Mouse (Mus musculus) hindbrain, embryonic 12.5 days (tissue): ENCODE data around the gene Lrrc47. TPM values are rescaled to one million over a fixed set of nuclear protein-coding genes. Genes with fewer than 3 reads are reported as not detected.

ENCODE experiments used
- ATAC-seq: fragments of 200-750 bp; cut with Nextera tagmentation; 2 replicates; pipeline ENCODE4 v1.8.0; 2017; ENCODE audit warnings: moderate TSS enrichment; ENCODE audit not compliant: low FRiP score
- H3K27ac ChIP-seq: fragments of 300-500 bp; sonication (generic); 2 replicates; pipeline ENCODE4 v1.5.1; 2016; ENCODE audit warnings: mild to moderate bottlenecking
- H3K27me3 ChIP-seq: fragments of 300-500 bp; sonication (generic); 2 replicates; pipeline ENCODE4 v1.6.1; 2016; ENCODE audit warnings: mild to moderate bottlenecking
- H3K36me3 ChIP-seq: fragments of 300-500 bp; sonication (generic); 2 replicates; pipeline ENCODE4 v1.6.1; 2016; ENCODE audit warnings: mild to moderate bottlenecking
- H3K4me1 ChIP-seq: fragments of 300-500 bp; sonication (generic); 2 replicates; pipeline ENCODE4 v1.6.1; 2016
- H3K4me2 ChIP-seq: fragments of 300-500 bp; sonication (generic); replicated peaks from 2 replicates; pipeline ENCODE4 v1.6.1; 2016; ENCODE audit warnings: mild to moderate bottlenecking
- H3K4me3 ChIP-seq: fragments of 300-500 bp; sonication (generic); 2 replicates; pipeline ENCODE4 v1.5.1; 2016; ENCODE audit warnings: mild to moderate bottlenecking
- H3K9ac ChIP-seq: fragments of 300-500 bp; sonication (generic); 2 replicates; pipeline ENCODE4 v1.6.1; 2016; ENCODE audit warnings: mild to moderate bottlenecking, moderate library complexity
- H3K9me3 ChIP-seq: fragments of 300-500 bp; sonication (generic); replicated peaks from 2 replicates; pipeline ENCODE4 v1.6.1; 2016; ENCODE audit warnings: mild to moderate bottlenecking
- WGBS: fragments of 180-500 bp; shearing (Covaris S2); methylation state at CpG from one replicate; pipeline ENCODE4 v1.1.7; 2016; 5-methylcytosine and 5-hydroxymethylcytosine counted together
- polyA plus RNA-seq: library from polyadenylated mRNA; unstranded; fragments of >200 nt; fragmentation: Nextera tagmentation; extraction: Ambion mirVana; gene quantifications from 2 replicates; pipeline ENCODE4 v1.2.1, GENCODE M21; 2016

Lrrc47 gene
- 36.4 and 38.1 TPM in 2 replicates for polyA plus RNA-seq

GRCm38 (mm10) chr4:154011646-154012089, at the start of gene Lrrc47:
Lrrc47 (plus strand) TSS chr4:154011731.
- Histone ChIP-seq H3K27me3 (no peaks in the 10 kb centered on the region), H3K4me1 (peaks cover 22% of the 10 kb centered on the region), H3K4me2 (peak within 1 kb of the TSS; percentile 96), H3K36me3 (peaks cover 32% of the 10 kb centered on the region), H3K27ac (peak within 1 kb of the TSS; percentile 72), H3K9ac (peak within 1 kb of the TSS; percentile 96), H3K9me3 (no peaks in the 10 kb centered on the region), H3K4me3 (peak within 1 kb of the TSS; percentile 100)
- peak; percentile 92 for ATAC-seq
- WGBS = under 1% methylated on average over 53 of the region's 59 CpGs

- no peaks in the 10 kb centered on the region for H3K27me3 ChIP-seq
- no peak for ATAC-seq
- peaks cover 73% of the 10 kb centered on the region for H3K36me3 ChIP-seq
- WGBS = 86% methylated on average over 7 of the region's 7 CpGs
- H3K9ac ChIP-seq = no peak overlapping the region
- no peak overlapping the region for H3K4me3 ChIP-seq
- H3K4me2 ChIP-seq = no peak overlapping the region
- no peaks in the 10 kb centered on the region for H3K9me3 ChIP-seq
- no peak overlapping the region for H3K27ac ChIP-seq
- H3K4me1 ChIP-seq = peaks cover 13% of the 10 kb centered on the region
Observed at GRCm38 (mm10) chr4:153962631-153963030, 48.9 kb upstream of the Lrrc47 start.

DNA sequence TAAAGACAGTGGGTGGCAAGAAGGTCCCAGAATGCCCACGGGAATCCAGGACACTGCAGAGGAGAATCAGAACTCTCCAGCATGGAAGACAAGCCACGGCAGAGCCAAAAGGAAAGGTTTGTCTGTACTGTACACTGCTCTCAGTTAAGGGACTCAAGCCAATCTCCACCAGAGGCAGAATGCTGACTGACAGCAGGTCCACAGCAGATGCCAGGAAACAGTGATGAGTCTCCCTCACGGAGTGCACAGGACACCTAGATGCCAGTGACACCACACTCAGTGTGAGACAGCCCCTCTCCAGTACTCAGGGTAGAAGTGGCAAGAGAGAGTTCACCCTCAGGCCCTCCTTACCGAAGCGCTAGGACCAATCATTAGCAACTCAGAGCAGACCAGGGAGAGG, 44.9 kb upstream of the Lrrc47 start:
- no peak overlapping the region for H3K27ac ChIP-seq
- H3K4me2 ChIP-seq = no peak overlapping the region
- no peaks in the 10 kb centered on the region for H3K4me1 ChIP-seq
- no peak overlapping the region for H3K9ac ChIP-seq
- 91% methylated on average over 5 of the region's 5 CpGs for WGBS
- no peak for ATAC-seq
- H3K4me3 ChIP-seq = no peak overlapping the region
- no peaks in the 10 kb centered on the region for H3K9me3 ChIP-seq
- H3K36me3 ChIP-seq = peaks cover 83% of the 10 kb centered on the region
- no peaks in the 10 kb centered on the region for H3K27me3 ChIP-seq

DNA sequence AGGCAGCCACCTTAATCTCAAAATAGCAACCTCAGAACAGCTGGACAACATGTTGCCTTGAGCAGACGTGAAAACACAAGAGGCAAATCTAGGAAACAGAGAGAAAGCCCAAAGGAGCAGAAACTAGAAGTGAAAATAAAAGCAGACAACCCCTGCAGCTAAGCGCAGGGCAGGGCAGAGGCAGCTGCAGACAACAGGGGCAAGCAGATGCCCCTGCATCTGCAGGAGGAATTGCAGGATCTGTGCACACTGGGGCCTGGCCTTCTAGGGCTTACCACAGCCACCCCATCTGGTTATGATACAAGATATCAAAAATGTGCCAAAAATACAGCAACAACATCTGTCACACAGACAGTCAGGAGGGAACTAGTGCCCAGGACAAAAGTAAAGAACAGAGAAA, 44.0 kb upstream of the Lrrc47 start:
- Histone ChIP-seq H3K4me1 (no peaks in the 10 kb centered on the region), H3K4me3 (no peak overlapping the region), H3K27ac (no peak overlapping the region), H3K36me3 (peaks cover 77% of the 10 kb centered on the region), H3K4me2 (no peak overlapping the region), H3K9ac (no peak overlapping the region), H3K9me3 (no peaks in the 10 kb centered on the region), H3K27me3 (no peaks in the 10 kb centered on the region)
- ATAC-seq = no peak
- WGBS = 92% methylated on average over 2 of the region's 2 CpGs

- no peak overlapping the region for H3K9ac ChIP-seq
- no peaks in the 10 kb centered on the region for H3K27me3 ChIP-seq
- no peak overlapping the region for H3K27ac ChIP-seq
- H3K4me1 ChIP-seq = 0 out of 2 replicates have a peak, but pooled peaks cover 2% of the 10 kb centered on the region
- no peak for ATAC-seq
- H3K4me2 ChIP-seq = no peak overlapping the region
- peaks cover 72% of the 10 kb centered on the region for H3K36me3 ChIP-seq
- H3K9me3 ChIP-seq = no peaks in the 10 kb centered on the region
- H3K4me3 ChIP-seq = no peak overlapping the region
- WGBS = 85% methylated on average over 2 of the region's 2 CpGs
Observed at GRCm38 (mm10) chr4:153968063-153968462, 43.5 kb upstream of the Lrrc47 start.

DNA sequence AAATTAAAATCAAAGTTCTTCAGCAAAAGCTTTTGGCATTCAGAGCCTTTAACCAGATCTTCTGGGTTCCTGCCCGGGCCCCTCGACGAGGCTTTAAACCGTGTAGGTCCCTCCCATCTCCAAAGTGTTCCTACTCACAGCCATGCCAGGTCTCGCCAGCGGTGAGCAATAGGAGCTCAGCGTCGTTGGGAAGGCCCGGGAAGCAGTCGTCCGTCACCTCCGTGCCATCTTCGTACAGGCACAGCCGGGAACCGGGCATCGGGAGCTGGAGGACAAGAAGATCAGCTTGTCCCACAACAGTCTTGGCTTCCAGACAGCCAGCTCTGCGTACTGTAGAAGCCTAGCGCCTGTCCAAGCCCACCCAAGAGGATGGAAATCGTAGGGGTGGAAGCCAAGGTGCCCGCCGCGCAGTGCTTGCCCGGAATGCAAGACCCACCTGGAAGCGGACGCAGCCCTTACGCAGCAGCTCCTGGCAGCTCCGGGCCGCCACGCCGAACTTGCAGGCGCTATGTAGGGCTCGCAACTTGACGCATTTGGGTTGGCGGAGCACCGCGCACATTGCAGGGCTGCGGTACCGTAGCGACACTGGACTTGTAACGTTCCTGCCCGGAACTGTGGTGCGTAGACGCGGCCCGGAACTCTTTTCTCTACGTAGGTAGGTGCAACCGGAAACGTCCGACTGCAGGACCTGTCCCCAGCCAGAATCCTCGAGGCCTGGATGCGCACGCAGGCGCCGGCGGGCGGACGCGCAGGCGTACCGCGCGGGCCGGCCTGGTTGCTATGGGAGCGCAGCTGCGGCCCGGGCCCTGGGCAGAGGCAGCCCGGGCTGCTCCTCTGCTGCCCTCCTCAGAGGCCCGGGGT, 36.9 kb upstream of the Lrrc47 start, which contains the start of the genes Dffb and Cep104:
Gene Dffb, minus strand, starts transcription at position 696 of the 861 bp plus-strand sequence.
Gene Cep104, plus strand, starts transcription at position 764 of the 861 bp plus-strand sequence.
- peak; percentile 97 for ATAC-seq
- Histone ChIP-seq H3K9me3 (no peaks in the 10 kb centered on the region), H3K9ac (peak within 1 kb of the TSS; percentile 90), H3K27ac (peak within 1 kb of the TSS; percentile 78), H3K4me1 (peaks cover 32% of the 10 kb centered on the region), H3K4me2 (peak within 1 kb of the TSS; percentile 88), H3K4me3 (peak within 1 kb of the TSS; percentile 96), H3K36me3 (peaks cover 34% of the 10 kb centered on the region), H3K27me3 (no peaks in the 10 kb centered on the region)
- WGBS = under 1% methylated on average over 68 of the region's 68 CpGs

DNA sequence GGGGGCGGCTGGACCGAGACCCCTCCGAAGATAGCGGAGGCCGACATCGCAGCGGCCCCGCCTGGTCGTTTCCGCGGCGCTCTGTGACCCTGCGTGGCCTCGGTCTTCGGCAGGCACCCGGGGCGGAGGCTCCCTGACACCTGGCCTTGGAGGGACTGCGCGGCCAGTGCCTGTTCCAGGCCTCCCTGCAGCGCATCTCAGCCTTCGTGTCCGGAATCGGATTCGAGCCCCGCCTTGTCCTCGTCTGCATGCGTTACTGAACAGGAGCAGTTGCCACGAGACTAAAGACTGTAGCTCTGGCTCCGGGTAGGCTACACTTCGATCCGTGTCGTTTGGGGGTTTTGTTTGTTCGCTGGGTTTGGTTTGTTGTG, 36.3 kb upstream of the Lrrc47 start:
- Histone ChIP-seq H3K9me3 (no peaks in the 10 kb centered on the region), H3K27me3 (no peaks in the 10 kb centered on the region), H3K9ac (peak overlapping the region; percentile 90), H3K27ac (peak overlapping the region; percentile 78), H3K4me2 (peak overlapping the region; percentile 88), H3K4me3 (peak overlapping the region; percentile 96), H3K36me3 (peaks cover 34% of the 10 kb centered on the region), H3K4me1 (peaks cover 32% of the 10 kb centered on the region)
- ATAC-seq = peak; percentile 75
- 1% methylated on average over 24 of the region's 33 CpGs for WGBS

DNA sequence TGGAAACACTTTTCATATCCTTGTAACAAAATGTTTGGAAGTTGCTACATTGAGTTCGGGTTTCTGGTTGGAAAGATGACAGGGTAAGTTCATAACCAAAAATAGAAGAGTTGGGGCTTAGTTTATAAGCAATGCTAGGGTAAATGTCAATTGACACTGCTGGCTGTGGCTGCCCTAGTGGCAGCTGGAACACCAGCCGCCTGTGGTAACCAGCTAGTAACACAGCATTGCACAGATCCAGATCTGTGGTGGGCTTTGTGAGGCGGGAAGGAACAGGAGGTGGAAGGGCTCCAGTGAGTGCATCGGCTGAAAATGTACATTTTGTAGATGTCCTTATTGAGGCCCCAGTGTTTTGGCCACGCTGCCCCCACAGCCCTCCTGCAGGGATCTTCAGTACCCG, 35.8 kb upstream of the Lrrc47 start:
- peaks cover 32% of the 10 kb centered on the region for H3K4me1 ChIP-seq
- 38% methylated on average over 6 of the region's 6 CpGs for WGBS
- H3K27me3 ChIP-seq = no peaks in the 10 kb centered on the region
- no peak overlapping the region for H3K27ac ChIP-seq
- H3K9ac ChIP-seq = peak overlapping the region; percentile 90
- no peaks in the 10 kb centered on the region for H3K9me3 ChIP-seq
- peak overlapping the region; percentile 88 for H3K4me2 ChIP-seq
- peaks cover 34% of the 10 kb centered on the region for H3K36me3 ChIP-seq
- no peak for ATAC-seq
- H3K4me3 ChIP-seq = peak overlapping the region; percentile 96

GRCm38 (mm10) chr4:153979243-153979642, 32.3 kb upstream of the Lrrc47 start:
- no peak overlapping the region for H3K27ac ChIP-seq
- no peak overlapping the region for H3K9ac ChIP-seq
- H3K27me3 ChIP-seq = no peaks in the 10 kb centered on the region
- 93% methylated on average over 10 of the region's 10 CpGs for WGBS
- peaks cover 57% of the 10 kb centered on the region for H3K36me3 ChIP-seq
- H3K4me3 ChIP-seq = no peak overlapping the region
- peaks cover 21% of the 10 kb centered on the region for H3K4me1 ChIP-seq
- H3K4me2 ChIP-seq = no peak overlapping the region
- no peak for ATAC-seq
- no peaks in the 10 kb centered on the region for H3K9me3 ChIP-seq

DNA sequence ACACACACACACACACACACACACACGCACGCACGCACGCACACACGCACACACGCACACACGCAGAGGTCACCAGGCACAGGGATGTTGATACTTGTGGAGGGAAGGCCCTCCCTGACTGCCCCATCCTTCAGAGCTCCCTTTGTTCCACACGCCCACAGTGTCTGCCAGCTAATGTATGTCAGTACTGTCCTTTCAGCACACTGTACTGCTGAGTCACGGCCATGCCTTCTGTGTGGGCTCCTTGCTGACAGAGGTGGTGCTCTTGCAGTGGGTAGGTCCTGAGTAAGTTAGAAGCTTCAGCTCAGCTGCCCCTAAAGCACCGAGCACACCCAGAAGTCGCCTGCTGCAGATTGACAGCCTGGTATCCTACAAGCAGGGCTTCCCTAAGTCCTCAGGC, 31.1 kb upstream of the Lrrc47 start:
- no peak for ATAC-seq
- Histone ChIP-seq H3K4me1 (peaks cover 20% of the 10 kb centered on the region), H3K9me3 (no peaks in the 10 kb centered on the region), H3K27me3 (no peaks in the 10 kb centered on the region), H3K4me2 (no peak overlapping the region), H3K36me3 (peaks cover 70% of the 10 kb centered on the region), H3K4me3 (no peak overlapping the region), H3K9ac (no peak overlapping the region), H3K27ac (no peak overlapping the region)
- 94% methylated on average over 11 of the region's 11 CpGs for WGBS

- 82% methylated on average over 10 of the region's 10 CpGs for WGBS
- H3K27me3 ChIP-seq = no peaks in the 10 kb centered on the region
- peaks cover 99% of the 10 kb centered on the region for H3K36me3 ChIP-seq
- no peak overlapping the region for H3K4me3 ChIP-seq
- H3K27ac ChIP-seq = no peak overlapping the region
- no peak overlapping the region for H3K9ac ChIP-seq
- no peak for ATAC-seq
- H3K9me3 ChIP-seq = no peaks in the 10 kb centered on the region
- no peaks in the 10 kb centered on the region for H3K4me1 ChIP-seq
- H3K4me2 ChIP-seq = no peak overlapping the region
Observed at GRCm38 (mm10) chr4:153992715-153993114, 18.8 kb upstream of the Lrrc47 start.

- ATAC-seq = no peak
Observed at GRCm38 (mm10) chr4:153993505-153993904, 18.0 kb upstream of the Lrrc47 start.

More at GRCm38 (mm10) chr4:153993505-153993904, 18.0 kb upstream of the Lrrc47 start:
- Histone ChIP-seq H3K4me3 (no peak overlapping the region), H3K9me3 (no peaks in the 10 kb centered on the region), H3K27me3 (no peaks in the 10 kb centered on the region), H3K4me2 (no peak overlapping the region), H3K9ac (no peak overlapping the region), H3K27ac (no peak overlapping the region), H3K4me1 (no peaks in the 10 kb centered on the region), H3K36me3 (peaks cover 99% of the 10 kb centered on the region)
- WGBS = 93% methylated on average over 8 of the region's 8 CpGs
